Mouse (Mus musculus) testis, adult 2 months (tissue): ENCODE results near the gene C8a.

Source experiments
- CTCF ChIP-seq: fragments of 200-500 bp; IDR thresholded peaks from 2 replicates; pipeline ENCODE4 v1.5.1; 2012; ENCODE audit warnings: low read depth, mild to moderate bottlenecking, inconsistent platforms, low read length, moderate library complexity; ENCODE audit not compliant: control insufficient read depth, insufficient read depth, insufficient replicate concordance
- POLR2A ChIP-seq: fragments of 200-500 bp; IDR thresholded peaks from 2 replicates; pipeline ENCODE4 v1.6.1; 2012; ENCODE audit warnings: low read depth, mild to moderate bottlenecking, inconsistent platforms, low read length, moderate library complexity; ENCODE audit not compliant: control insufficient read depth

DNA sequence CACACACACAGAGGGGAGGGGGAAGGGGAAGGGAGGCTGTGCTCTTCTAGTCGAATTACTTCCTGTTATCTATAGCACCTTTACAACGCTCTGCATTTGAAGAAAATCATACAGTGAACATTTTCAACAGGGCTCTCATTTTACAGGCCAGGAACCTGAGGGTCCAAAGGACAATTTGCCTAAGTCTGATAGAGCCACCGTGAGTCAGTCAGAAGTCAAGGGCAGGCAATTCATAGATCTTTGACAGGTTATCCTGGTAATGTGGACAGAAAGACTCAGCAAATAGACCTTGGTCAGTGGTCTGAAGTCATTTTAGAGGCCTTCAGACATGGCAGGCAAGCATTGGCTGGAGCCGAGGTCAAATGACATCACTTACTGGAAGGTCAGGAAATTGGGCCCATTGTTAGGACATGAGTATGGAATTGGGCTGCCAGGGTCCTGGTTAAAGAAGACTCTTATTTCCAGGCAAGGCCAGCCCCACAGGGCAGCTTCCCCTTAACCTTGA is 52.5 kb downstream of the C8a start:
- no peak for TF ChIP-seq CTCF
- no peak for TF ChIP-seq POLR2A
